Mouse (Mus musculus): Measurements from ENCODE around the gene Ccdc169. TPM values are rescaled to one million over a fixed set of nuclear protein-coding genes. Genes with fewer than 3 reads are reported as not detected.

Ccdc169 gene
- 1.1 TPM for polyA plus RNA-seq (2015; fragmentation: Illumina TruSeq; extraction: RNeasy Lipid Tissue Mini Kit (QIAGEN cat#74804); ENCODE audit: insufficient read depth, low read depth, low replicate concordance)

GRCm38 (mm10) chr3:55137039-55137438, at the start of gene Ccdc169:
TSS of gene Ccdc169 (plus strand) at chr3:55137339.

DNA sequence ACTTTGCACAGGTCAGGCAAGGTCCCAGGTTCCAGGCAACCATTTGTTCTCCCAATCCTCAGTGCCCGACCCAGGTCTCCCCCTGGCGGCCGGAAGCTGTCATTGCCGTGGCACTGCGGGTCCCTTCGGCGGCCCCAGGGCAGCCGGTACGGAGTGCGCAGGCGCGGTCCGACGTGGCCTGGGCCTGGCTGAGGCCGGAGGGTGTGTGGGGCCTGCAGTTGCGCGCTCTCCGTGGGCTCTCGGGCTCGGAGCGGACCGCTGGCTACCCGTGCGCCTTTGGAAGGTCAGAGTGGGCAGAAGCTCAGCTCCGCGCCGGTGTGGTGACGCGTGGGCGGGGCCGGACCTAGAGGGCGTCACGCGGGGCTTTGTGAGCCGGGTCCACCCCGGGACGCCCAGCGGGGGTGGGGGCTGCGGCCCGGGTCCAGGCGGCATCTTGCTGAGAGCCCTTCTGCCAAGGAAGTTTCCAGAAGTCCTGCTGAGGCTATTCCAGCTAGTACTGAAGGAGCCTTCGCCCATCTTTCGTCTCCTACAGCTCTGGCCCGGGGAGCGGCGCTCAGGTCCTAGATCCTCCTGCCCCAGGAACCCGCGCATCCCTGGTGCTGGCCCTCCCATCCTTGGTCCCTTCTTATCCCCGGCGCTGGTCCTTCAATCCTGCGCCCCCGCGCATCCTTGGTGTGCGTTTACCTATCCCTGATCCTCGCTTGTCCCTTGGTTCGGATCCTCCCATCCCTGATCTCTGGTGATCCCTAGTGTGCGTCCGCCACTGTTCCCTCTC, 25.0 kb upstream of the Ccdc169 start, which contains the start of gene Spg20:
Gene Spg20, plus strand, starts transcription at position 174 of the 775 bp plus-strand sequence.

DNA sequence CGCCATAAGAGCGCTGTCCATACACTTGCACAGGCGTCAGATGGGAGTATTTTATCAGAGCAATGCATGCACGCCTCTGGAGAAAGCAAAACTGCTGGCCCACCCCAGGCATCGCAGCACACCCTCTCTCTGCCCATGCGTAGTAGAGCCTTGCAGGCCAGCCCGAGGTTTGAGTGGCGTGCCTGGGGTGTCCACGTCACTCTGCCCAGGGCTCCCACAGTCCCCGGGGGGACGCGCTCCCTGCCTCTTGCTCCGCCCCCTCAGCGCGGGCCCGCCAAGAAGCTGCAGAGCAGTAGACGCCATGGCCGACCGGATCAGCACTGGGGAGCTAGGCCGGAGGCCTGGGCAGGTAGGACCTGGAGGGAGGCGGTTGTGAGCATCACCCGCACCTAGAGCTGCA, 44.6 kb downstream of the Ccdc169 start, which contains the start of gene Sohlh2:
Gene Sohlh2, plus strand, starts transcription at position 263 of the 400 bp plus-strand sequence.

Other genes starting within 250 kb of the Ccdc169 start
- gene Sertm1, start 221.5 kb upstream of the Ccdc169 start, polyA plus RNA-seq (2015; fragmentation: Illumina TruSeq; extraction: RNeasy Lipid Tissue Mini Kit (QIAGEN cat#74804); ENCODE audit: insufficient read depth, low read depth, low replicate concordance), result not detected
- gene Ccna1, start 81.8 kb upstream of the Ccdc169 start, polyA plus RNA-seq (2015; fragmentation: Illumina TruSeq; extraction: RNeasy Lipid Tissue Mini Kit (QIAGEN cat#74804); ENCODE audit: insufficient read depth, low read depth, low replicate concordance), result not detected
- gene Spg20, start 25.2 kb upstream of the Ccdc169 start, polyA plus RNA-seq (2015; fragmentation: Illumina TruSeq; extraction: RNeasy Lipid Tissue Mini Kit (QIAGEN cat#74804); ENCODE audit: insufficient read depth, low read depth, low replicate concordance), result 9.0 TPM
- gene Sohlh2, start 44.7 kb downstream of the Ccdc169 start, polyA plus RNA-seq (2015; fragmentation: Illumina TruSeq; extraction: RNeasy Lipid Tissue Mini Kit (QIAGEN cat#74804); ENCODE audit: insufficient read depth, low read depth, low replicate concordance), result not detected
- 1.4 TPM for gene Dclk1, start 105.0 kb downstream of the Ccdc169 start, polyA plus RNA-seq (2015; fragmentation: Illumina TruSeq; extraction: RNeasy Lipid Tissue Mini Kit (QIAGEN cat#74804); ENCODE audit: insufficient read depth, low read depth, low replicate concordance)